Comparison of ENCODE assay signal across 27 mouse cellular contexts in the genomic region with DNA sequence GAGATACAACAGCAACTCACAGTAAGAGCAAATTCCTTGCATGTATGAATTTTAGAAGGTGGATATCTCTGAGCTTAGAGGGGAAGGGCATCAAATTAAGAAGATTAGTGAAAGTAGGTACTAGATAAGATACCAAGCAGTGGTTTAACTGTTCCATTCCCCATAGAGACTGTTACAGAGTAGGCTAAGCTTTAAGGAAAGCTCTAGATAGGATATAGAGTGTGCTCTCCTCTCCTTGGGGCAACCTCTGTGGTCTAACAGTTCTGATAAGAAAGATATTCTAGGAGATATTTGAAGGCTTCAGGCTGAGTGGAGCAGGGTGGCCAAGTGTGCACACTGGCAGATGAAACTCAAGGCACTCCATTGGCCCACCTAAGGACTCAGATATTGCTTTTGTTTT.
DNase-seq lines count a peak whose midpoint lies in the region; ATAC-seq lines count a peak whose summit lies in the region.
"Had no signal": no experiment of that assay in that cellular context is flagged by ENCODE, and none has a peak within 500 bp of the region (broad histone marks: within the 10 kb centered on the region; RNA-seq: fewer than 3 reads in every experiment).

No protein-coding gene starts in this region.

- H3K9me3 ChIP-seq in liver, embryonic 11.5 days (ENCODE audit: control insufficient read depth, low read length): no peaks in the 10 kb centered on the region
- H3K9me3 ChIP-seq in liver, embryonic 12.5 days (replicated peaks): no peaks in the 10 kb centered on the region
- H3K9me3 ChIP-seq: embryonic facial prominence, embryonic 13.5 days; embryonic facial prominence, embryonic 15.5 days; forebrain, embryonic 10.5 days; forebrain, embryonic 12.5 days had no signal

- H3K9ac ChIP-seq in liver, embryonic 11.5 days (ENCODE audit: low read depth, low read length): no peak overlapping the region
- no peak overlapping the region for H3K9ac ChIP-seq in liver, embryonic 12.5 days
- H3K9ac ChIP-seq: embryonic facial prominence, embryonic 13.5 days; embryonic facial prominence, embryonic 15.5 days; forebrain, embryonic 12.5 days had no signal

- ATAC-seq in liver, embryonic 11.5 days (replicated peaks; ENCODE audit: low FRiP score): peak; percentile 34; the same call in 1 of the 2 replicates
- no peak for ATAC-seq in liver, embryonic 12.5 days
- ATAC-seq in common myeloid progenitor, adult 5-6 weeks (replicated peaks; ENCODE audit: low read depth, poor library complexity, severe bottlenecking): peak; percentile 42; the same call in 1 of the 2 replicates
- peak; percentile 65 for ATAC-seq in megakaryocyte-erythroid progenitor cell, adult 5-6 weeks (replicated peaks; ENCODE audit: low FRiP score, low TSS enrichment, poor library complexity, severe bottlenecking)
- ATAC-seq: activated CD4-positive, CD25-positive, alpha-beta regulatory T cell, adult 4 months; CD4-positive, CD25-positive, alpha-beta regulatory T cell, adult 4 months; forebrain, embryonic 14.5 days; forebrain, embryonic 16.5 days; Patski had no signal

- no peak overlapping the region for H3K4me3 ChIP-seq in liver, embryonic 11.5 days (ENCODE audit: low read depth, low read length)
- no peak overlapping the region for H3K4me3 ChIP-seq in liver, embryonic 12.5 days
- H3K4me3 ChIP-seq: embryonic facial prominence, embryonic 13.5 days; embryonic facial prominence, embryonic 15.5 days; erythroblast, embryonic 14.5 days; forebrain, embryonic 10.5 days; forebrain, embryonic 12.5 days had no signal

- H3K36me3 ChIP-seq in liver, embryonic 11.5 days (ENCODE audit: control insufficient read depth, insufficient read depth, low read length): no peaks in the 10 kb centered on the region
- H3K36me3 ChIP-seq in liver, embryonic 12.5 days: no peaks in the 10 kb centered on the region
- H3K36me3 ChIP-seq: embryonic facial prominence, embryonic 13.5 days; embryonic facial prominence, embryonic 15.5 days; forebrain, embryonic 10.5 days; forebrain, embryonic 12.5 days had no signal

- no peak for DNase-seq in liver, embryonic 11.5 days (ENCODE audit: low spot score)
- no peak for DNase-seq in spleen, postnatal 14 days (ENCODE audit: low spot score in 2 of 2)
- no peak for DNase-seq in thymus, postnatal 4 days
- DNase-seq: adrenal gland, adult 8-10 months; adrenal gland, postnatal 14 days; adrenal gland, postnatal 36 days; B cell, adult 2 months; cerebellum, adult 11-12 months; cerebellum, adult 2 months; cerebellum, adult 9-10 months; cerebellum, postnatal 10 days; cerebellum, postnatal 25 days; embryo, embryonic 11 days had no signal

- no peaks in the 10 kb centered on the region for H3K27me3 ChIP-seq in liver, embryonic 11.5 days (replicated peaks; ENCODE audit: control insufficient read depth, insufficient read depth, low read length)
- no peaks in the 10 kb centered on the region for H3K27me3 ChIP-seq in liver, embryonic 12.5 days (replicated peaks)
- H3K27me3 ChIP-seq: CH12.LX; embryonic facial prominence, embryonic 13.5 days; embryonic facial prominence, embryonic 15.5 days; forebrain, embryonic 12.5 days; Patski had no signal

- H3K4me1 ChIP-seq in liver, embryonic 11.5 days (replicated peaks; ENCODE audit: control insufficient read depth, insufficient read depth, low read length): 0 out of 2 replicates have a peak, but pooled peaks cover 3% of the 10 kb centered on the region
- 0 out of 2 replicates have a peak, but pooled peaks cover 6% of the 10 kb centered on the region for H3K4me1 ChIP-seq in liver, embryonic 12.5 days
- H3K4me1 ChIP-seq: embryonic facial prominence, embryonic 13.5 days; embryonic facial prominence, embryonic 15.5 days; forebrain, embryonic 10.5 days; forebrain, embryonic 12.5 days had no signal

- no peak overlapping the region for H3K27ac ChIP-seq in liver, embryonic 11.5 days (ENCODE audit: low read depth, low read length)
- no peak overlapping the region for H3K27ac ChIP-seq in liver, embryonic 12.5 days
- H3K27ac ChIP-seq: embryonic facial prominence, embryonic 13.5 days; embryonic facial prominence, embryonic 15.5 days; forebrain, embryonic 10.5 days; forebrain, embryonic 12.5 days had no signal

- H3K4me2 ChIP-seq in liver, embryonic 11.5 days: no peak overlapping the region
- no peak overlapping the region for H3K4me2 ChIP-seq in liver, embryonic 12.5 days
- H3K4me2 ChIP-seq: embryonic facial prominence, embryonic 13.5 days; embryonic facial prominence, embryonic 15.5 days; forebrain, embryonic 12.5 days had no signal
